27 mouse cellular contexts compared by ENCODE assay signal in genomic region chr9:7962915-7963314, GRCm38 (mm10). TPM values are rescaled to one million over a fixed set of nuclear protein-coding genes. Genes with fewer than 3 reads are reported as not detected.
A peak's percentile ranks its signal among the peaks of the same experiment; 100 is the strongest.
DNase-seq lines count a peak whose midpoint lies in the region; ATAC-seq lines count a peak whose summit lies in the region.
"Had no signal": no experiment of that assay in that cellular context is flagged by ENCODE, and none has a peak within 500 bp of the region (broad histone marks: within the 10 kb centered on the region; RNA-seq: fewer than 3 reads in every experiment).

No protein-coding gene starts in this region.

- peaks cover 21% of the 10 kb centered on the region for H3K36me3 ChIP-seq in embryonic facial prominence, embryonic 13.5 days
- peaks cover 85% of the 10 kb centered on the region for H3K36me3 ChIP-seq in embryonic facial prominence, embryonic 10.5 days (replicated peaks)
- peaks cover 15% of the 10 kb centered on the region; the same call in 1 of the 2 replicates for H3K36me3 ChIP-seq in embryonic facial prominence, embryonic 15.5 days
- peaks cover 28% of the 10 kb centered on the region for H3K36me3 ChIP-seq in limb, embryonic 13.5 days
- H3K36me3 ChIP-seq: heart, embryonic 15.5 days; midbrain, embryonic 15.5 days had no signal

- DNase-seq in embryonic facial prominence, embryonic 10.5 days (ENCODE audit: low spot score) = no peak
- peak; percentile 28 for DNase-seq in kidney, adult 9 months
- DNase-seq in kidney, postnatal 4 days = no peak
- no peak for DNase-seq in thymus, postnatal 25 days
- no peak for DNase-seq in lung, postnatal 4 days
- DNase-seq: adrenal gland, postnatal 14 days; cerebellum, adult 11-12 months; cerebellum, postnatal 10 days; gastrocnemius, postnatal 14 days; kidney, adult 8-10 months; kidney, postnatal 14 days; lung, adult 2 months; lung, postnatal 10 days; right cerebral cortex, adult 18-20 months; spleen, adult 18-20 months; thymus, adult 2 months had no signal

- peak overlapping the region; percentile 94 for H3K27ac ChIP-seq in embryonic facial prominence, embryonic 13.5 days
- H3K27ac ChIP-seq in embryonic facial prominence, embryonic 10.5 days (replicated peaks) = no peak overlapping the region
- H3K27ac ChIP-seq in embryonic facial prominence, embryonic 15.5 days (replicated peaks) = peak overlapping the region; percentile 92
- peak overlapping the region; percentile 88; the same call in 1 of the 2 replicates for H3K27ac ChIP-seq in limb, embryonic 13.5 days
- H3K27ac ChIP-seq: midbrain, embryonic 10.5 days; midbrain, embryonic 15.5 days had no signal

- 73% methylated on average over 7 of the region's 7 CpGs for WGBS in embryonic facial prominence, embryonic 13.5 days
- WGBS in embryonic facial prominence, embryonic 10.5 days = 80% methylated on average over 7 of the region's 7 CpGs
- 67% methylated on average over 7 of the region's 7 CpGs for WGBS in embryonic facial prominence, embryonic 15.5 days
- 62% methylated on average over 7 of the region's 7 CpGs for WGBS in limb, embryonic 13.5 days

- H3K27me3 ChIP-seq in embryonic facial prominence, embryonic 13.5 days = no peaks in the 10 kb centered on the region
- no peaks in the 10 kb centered on the region for H3K27me3 ChIP-seq in embryonic facial prominence, embryonic 10.5 days (replicated peaks; ENCODE audit: low read depth, poor library complexity, severe bottlenecking)
- no peaks in the 10 kb centered on the region for H3K27me3 ChIP-seq in embryonic facial prominence, embryonic 15.5 days
- H3K27me3 ChIP-seq in limb, embryonic 13.5 days = no peaks in the 10 kb centered on the region
- H3K27me3 ChIP-seq: CH12.LX; heart, embryonic 15.5 days; midbrain, embryonic 15.5 days; Patski had no signal

- no peak for ATAC-seq in embryonic facial prominence, embryonic 13.5 days (ENCODE audit: insufficient number of reproducible peaks, insufficient read depth, low FRiP score, low TSS enrichment, low read depth)
- ATAC-seq in embryonic facial prominence, embryonic 15.5 days (ENCODE audit: insufficient number of reproducible peaks, low FRiP score, low TSS enrichment, low read depth) = no peak
- no peak for ATAC-seq in limb, embryonic 13.5 days (ENCODE audit: low FRiP score, low read depth)
- ATAC-seq: forebrain, embryonic 14.5 days; hindbrain, embryonic 16.5 days; midbrain, embryonic 15.5 days; Patski had no signal

- no peak overlapping the region for H3K9ac ChIP-seq in embryonic facial prominence, embryonic 13.5 days
- no peak overlapping the region for H3K9ac ChIP-seq in embryonic facial prominence, embryonic 15.5 days
- H3K9ac ChIP-seq in limb, embryonic 13.5 days = no peak overlapping the region
- H3K9ac ChIP-seq: heart, embryonic 15.5 days; midbrain, embryonic 15.5 days had no signal

- peaks cover 68% of the 10 kb centered on the region for H3K4me1 ChIP-seq in embryonic facial prominence, embryonic 13.5 days
- peaks cover 53% of the 10 kb centered on the region for H3K4me1 ChIP-seq in embryonic facial prominence, embryonic 10.5 days
- H3K4me1 ChIP-seq in embryonic facial prominence, embryonic 15.5 days = peaks cover 55% of the 10 kb centered on the region
- H3K4me1 ChIP-seq in limb, embryonic 13.5 days = peaks cover 59% of the 10 kb centered on the region

- H3K4me3 ChIP-seq in embryonic facial prominence, embryonic 13.5 days = no peak overlapping the region
- H3K4me3 ChIP-seq in embryonic facial prominence, embryonic 10.5 days = no peak overlapping the region
- no peak overlapping the region for H3K4me3 ChIP-seq in embryonic facial prominence, embryonic 15.5 days (replicated peaks)
- H3K4me3 ChIP-seq in limb, embryonic 13.5 days = no peak overlapping the region
- H3K4me3 ChIP-seq: heart, embryonic 15.5 days; midbrain, embryonic 10.5 days; midbrain, embryonic 15.5 days had no signal

- no peak overlapping the region for H3K4me2 ChIP-seq in embryonic facial prominence, embryonic 13.5 days
- H3K4me2 ChIP-seq in embryonic facial prominence, embryonic 15.5 days (replicated peaks) = no peak overlapping the region
- H3K4me2 ChIP-seq in limb, embryonic 13.5 days (replicated peaks) = no peak overlapping the region
- H3K4me2 ChIP-seq: heart, embryonic 15.5 days; liver, embryonic 11.5 days; midbrain, embryonic 15.5 days had no signal

- no peaks in the 10 kb centered on the region for H3K9me3 ChIP-seq in embryonic facial prominence, embryonic 13.5 days
- H3K9me3 ChIP-seq in embryonic facial prominence, embryonic 10.5 days = no peaks in the 10 kb centered on the region
- H3K9me3 ChIP-seq in embryonic facial prominence, embryonic 15.5 days (replicated peaks) = no peaks in the 10 kb centered on the region
- no peaks in the 10 kb centered on the region for H3K9me3 ChIP-seq in limb, embryonic 13.5 days
- H3K9me3 ChIP-seq: heart, embryonic 15.5 days; midbrain, embryonic 10.5 days; midbrain, embryonic 15.5 days had no signal

RNA-seq across cellular contexts. Expression of gene Yap1, which starts 41.5 kb away (rescaled TPM):
- 52.6 and 54.8 TPM in 2 replicates for polyA plus RNA-seq in embryonic facial prominence, embryonic 13.5 days (2015; fragmentation: Nextera tagmentation; extraction: Ambion mirVana)
- 40.6 and 42.9 TPM in 2 replicates for polyA plus RNA-seq in embryonic facial prominence, embryonic 10.5 days (2016; fragmentation: Nextera tagmentation; extraction: Ambion mirVana)
- polyA plus RNA-seq in embryonic facial prominence, embryonic 15.5 days (2015; fragmentation: Nextera tagmentation; extraction: Ambion mirVana) = 49.0 and 49.2 TPM in 2 replicates
- polyA plus RNA-seq in limb, embryonic 13.5 days (2015; fragmentation: Nextera tagmentation; extraction: Ambion mirVana) = 47.5 and 48.1 TPM in 2 replicates
